Mouse (Mus musculus): ENCODE measurements around the gene Gm20388. TPM values are rescaled to one million over a fixed set of nuclear protein-coding genes. Genes with fewer than 3 reads are reported as not detected.
A peak's percentile ranks its signal among the peaks of the same experiment; 100 is the strongest.

The Gm20388 gene
- total RNA-seq, 2 experiments from 2014 or later = 2.2 to 7.6 TPM

DNA sequence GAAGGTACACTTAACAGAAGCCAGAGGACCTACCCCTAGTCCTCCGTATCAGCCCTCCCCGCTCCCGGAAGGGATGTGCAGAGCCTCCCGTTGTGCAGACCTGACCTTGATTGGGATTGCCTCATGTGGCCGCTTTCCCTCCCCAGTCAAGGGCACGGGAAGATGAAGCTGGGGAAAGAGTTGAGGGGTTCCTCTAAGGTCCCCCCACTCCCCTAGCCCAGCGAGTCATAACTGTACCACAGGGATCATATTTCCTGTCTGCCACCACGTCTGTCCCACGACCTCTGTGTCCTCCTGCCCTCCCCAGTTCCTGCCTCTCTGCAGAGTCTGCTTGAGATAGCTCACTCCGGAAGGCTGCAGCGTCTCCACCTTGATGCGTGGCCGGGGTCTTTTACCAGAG is 12.7 kb upstream of the Gm20388 start:
- DNase-seq (ENCODE audit: low spot score in 2 of 2) = no peak
- Histone ChIP-seq H3K4me3 (no peak overlapping the region), H3K27ac (no peak overlapping the region)
- TF ChIP-seq CTCF (conservative IDR thresholded peaks at IDR 0.05) = no peak

DNA sequence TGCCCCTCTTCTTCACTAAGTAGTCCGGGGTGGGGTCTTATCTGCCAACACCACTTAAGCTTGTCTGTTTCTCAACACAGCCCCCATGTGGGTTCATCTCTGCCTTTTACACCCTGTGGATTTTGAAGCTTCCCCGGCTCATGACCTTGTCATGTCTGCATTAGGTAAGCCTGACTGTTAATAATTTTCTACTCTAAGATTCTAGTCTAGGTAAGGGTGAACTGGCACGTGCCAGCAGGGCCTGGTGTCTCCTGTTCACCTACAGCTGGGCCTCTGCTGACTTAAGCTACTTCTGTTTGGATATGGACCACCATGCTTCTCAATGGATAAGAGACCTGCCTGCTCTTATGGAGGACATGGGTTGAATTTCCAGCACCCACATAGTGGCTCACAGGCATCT is 9.3 kb upstream of the Gm20388 start:
- H3K4me3 ChIP-seq = no peak overlapping the region
- no peak for TF ChIP-seq CTCF (conservative IDR thresholded peaks at IDR 0.05)
- DNase-seq (ENCODE audit: low spot score in 2 of 2) = no peak
- H3K27ac ChIP-seq = no peak overlapping the region

DNA sequence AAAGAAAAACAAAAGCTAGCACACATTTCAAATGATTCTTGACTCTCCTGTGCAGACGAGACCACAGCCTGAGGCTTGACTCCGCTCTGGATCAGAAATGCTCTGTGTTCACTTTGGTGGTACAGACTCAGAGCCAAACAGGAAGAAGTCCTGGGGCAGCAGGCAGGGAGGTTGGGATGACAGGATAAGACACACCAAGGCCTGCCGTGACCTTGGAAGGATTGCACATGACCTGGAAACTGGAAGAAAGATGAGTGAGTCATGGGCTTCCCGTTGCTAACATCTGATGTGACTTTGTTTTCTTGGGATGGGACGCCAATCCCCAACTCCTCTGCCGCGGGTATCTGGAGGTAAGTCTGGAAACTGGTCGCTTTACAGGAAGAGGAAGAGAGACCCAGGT is 8.7 kb upstream of the Gm20388 start:
- no peak for DNase-seq (ENCODE audit: low spot score in 2 of 2)
- TF ChIP-seq CTCF (conservative IDR thresholded peaks at IDR 0.05) = no peak
- H3K27ac ChIP-seq = no peak overlapping the region
- H3K4me3 ChIP-seq = no peak overlapping the region

DNA sequence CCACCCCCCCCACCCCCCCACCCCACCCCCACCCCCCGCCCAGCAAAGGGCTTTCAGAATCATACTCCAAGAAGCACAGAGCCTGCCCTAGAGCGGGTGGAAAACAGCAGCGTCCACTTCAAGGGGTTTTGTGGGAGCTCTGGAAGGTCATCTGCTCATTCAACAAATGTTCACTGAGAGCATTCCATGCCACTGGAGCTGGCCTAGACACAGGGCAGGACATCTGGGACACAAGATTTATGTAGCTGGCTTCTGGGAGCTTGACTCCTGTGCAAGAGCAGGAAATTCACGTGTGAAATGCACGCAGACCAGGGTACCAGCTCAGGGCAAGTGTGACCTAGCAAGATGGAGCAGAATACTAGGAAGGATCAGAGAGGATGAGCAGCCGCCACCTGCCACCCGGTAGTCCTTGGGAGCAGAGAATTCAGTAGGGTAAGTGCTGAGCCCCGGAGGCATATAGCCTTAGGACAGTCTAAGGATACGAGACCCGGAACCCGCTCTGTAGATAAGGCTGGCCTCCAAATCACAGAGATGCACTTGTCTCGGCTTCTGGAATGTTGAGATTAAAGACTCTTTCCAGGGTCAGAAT is 6.2 kb upstream of the Gm20388 start:
- H3K4me3 ChIP-seq = no peak overlapping the region
- no peak for DNase-seq (ENCODE audit: low spot score in 2 of 2)
- no peak overlapping the region for H3K27ac ChIP-seq
- TF ChIP-seq CTCF (conservative IDR thresholded peaks at IDR 0.05) = no peak

DNA sequence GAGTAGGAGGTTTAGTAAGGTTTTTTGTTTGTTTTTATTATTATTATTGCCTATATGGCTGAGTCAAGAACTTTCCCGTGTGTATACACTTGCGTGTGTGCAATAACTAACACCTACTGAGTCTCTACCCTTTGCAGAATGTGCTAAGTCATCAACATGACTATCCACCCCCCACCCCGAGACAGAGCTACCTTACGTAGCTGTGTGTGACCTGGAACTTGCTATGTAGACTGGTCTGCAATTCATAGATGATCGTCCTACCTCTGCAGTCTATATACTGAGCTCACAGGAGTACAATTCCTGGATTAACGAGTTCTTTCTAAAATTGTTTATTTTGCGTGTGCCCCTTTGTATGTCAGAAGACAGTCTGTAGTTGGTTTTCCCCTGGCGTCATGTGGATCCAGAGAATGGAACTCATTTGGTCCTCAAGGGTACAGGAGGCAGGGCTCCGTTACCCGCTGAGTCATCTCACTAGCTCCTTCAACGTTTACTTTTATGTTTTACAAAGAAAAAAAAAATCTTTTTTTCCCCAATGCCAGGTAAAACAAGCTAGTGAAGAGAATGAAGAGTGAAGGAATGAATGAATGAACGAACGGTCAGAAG is 596 bp upstream of the Gm20388 start, which contains the start of gene Usp10:
Gene Usp10, plus strand, starts transcription at position 417 of the 603 bp plus-strand sequence.
- peak within 1 kb of the TSS; percentile 76 for H3K4me3 ChIP-seq

DNA sequence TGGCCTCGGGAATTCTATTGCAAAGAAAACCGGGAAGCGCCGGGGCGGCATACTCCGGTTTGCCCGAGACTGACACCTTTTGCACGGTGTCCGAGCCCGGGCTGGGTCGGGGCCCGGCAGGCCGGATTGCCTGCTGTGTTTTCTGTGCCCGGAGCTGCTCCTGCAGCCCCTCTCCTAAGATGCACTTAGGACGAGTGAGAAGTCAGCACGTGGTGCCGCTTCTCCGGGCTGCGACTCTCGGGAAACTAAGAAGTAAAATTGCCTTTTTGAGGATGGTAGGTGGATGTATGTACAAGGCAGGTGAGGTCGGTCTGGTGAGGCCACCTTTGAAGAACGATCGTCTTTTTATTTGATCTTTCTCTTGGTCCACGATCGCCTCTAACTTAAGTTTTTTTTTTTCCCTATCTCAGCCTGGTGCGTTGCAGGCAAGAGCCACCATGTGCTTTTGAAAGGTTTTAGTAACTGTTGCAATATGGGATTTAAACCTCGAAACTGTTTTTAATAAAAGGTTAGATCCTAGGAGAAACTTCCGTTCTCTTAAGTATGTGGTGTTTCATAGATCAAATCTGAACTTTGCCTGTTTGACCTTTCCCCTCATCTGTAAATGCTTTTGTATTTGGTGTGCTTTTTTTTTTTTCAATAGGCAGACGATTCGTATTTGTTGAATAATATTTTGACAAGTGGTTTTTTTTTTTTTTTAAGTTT is 769 bp downstream of the Gm20388 start:
- no peak for TF ChIP-seq CTCF (conservative IDR thresholded peaks at IDR 0.05)
- DNase-seq (ENCODE audit: low spot score in 2 of 2) = no peak
- peak overlapping the region; percentile 76 for H3K4me3 ChIP-seq
- peak overlapping the region; percentile 96 for H3K27ac ChIP-seq

More for the DNA sequence above, 596 bp upstream of the Gm20388 start, which contains the start of gene Usp10:
- no peak for TF ChIP-seq CTCF (conservative IDR thresholded peaks at IDR 0.05)
- no peak for DNase-seq (ENCODE audit: low spot score in 2 of 2)
- H3K27ac ChIP-seq = peak within 1 kb of the TSS; percentile 96

DNA sequence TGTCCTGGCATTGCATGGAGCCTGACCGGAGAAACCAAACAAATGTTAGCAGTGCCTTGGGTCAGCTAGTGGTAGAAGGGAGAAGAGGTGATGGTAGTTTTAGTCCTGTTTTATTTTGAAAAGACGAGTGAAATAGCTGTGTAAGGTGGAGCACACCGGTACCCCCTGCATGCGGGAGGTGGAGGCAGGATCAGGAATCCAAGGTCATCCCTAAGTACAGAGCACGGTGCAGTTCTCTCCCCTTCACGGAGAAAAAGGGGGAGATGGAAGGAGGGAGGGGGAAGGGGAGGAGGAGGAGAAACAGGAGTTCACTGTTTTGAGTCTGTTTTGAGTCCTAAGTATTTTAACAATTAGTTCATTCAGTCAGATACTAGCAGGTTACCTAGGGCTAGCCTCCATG is 2.0 kb downstream of the Gm20388 start:
- TF ChIP-seq CTCF (conservative IDR thresholded peaks at IDR 0.05) = no peak
- no peak for DNase-seq (ENCODE audit: low spot score in 2 of 2)
- Histone ChIP-seq H3K27ac (no peak overlapping the region), H3K4me3 (no peak overlapping the region; the same call in 1 of the 2 replicates)

DNA sequence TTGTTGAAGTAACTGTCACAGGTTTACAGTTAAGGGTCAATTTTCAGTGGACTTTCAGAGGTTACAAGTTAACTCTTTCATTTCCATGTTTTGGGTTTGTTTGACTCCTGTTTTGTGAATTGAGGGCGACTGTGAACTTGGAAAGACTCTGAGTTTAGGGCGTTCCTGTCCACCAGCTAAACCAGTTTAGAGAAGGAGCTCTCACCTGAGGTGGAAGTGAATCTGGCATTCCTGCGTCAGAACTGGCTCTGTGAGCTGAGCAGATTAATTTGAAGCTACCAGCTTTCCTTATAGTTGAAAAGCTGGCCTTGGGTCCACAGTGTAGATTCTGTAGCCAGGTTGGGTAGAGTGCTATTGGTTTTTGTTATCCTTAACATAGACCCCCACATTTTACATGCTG is 2.5 kb downstream of the Gm20388 start:
- no peak for DNase-seq (ENCODE audit: low spot score in 2 of 2)

DNA sequence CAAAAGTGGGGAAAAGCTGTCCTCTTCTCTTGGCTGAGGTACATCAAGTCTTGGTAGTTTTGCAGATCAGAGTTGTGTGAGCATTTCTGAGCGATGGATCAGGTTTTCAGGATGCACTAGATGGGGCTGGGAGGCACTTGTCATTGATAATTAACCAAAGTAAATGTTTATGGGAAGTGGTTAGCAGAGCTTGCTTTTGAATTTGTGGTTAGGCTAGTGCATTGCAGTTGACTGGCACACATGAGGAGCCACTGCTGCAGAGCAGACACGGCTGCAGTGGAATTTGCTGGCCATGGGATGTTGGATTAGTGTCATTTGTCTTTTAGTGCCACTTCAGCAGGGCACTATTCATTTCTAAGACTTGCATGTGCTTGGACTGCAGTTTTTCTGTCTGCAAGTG is 3.5 kb downstream of the Gm20388 start:
- no peak for DNase-seq (ENCODE audit: low spot score in 2 of 2)
- H3K4me3 ChIP-seq = no peak overlapping the region
- TF ChIP-seq CTCF (conservative IDR thresholded peaks at IDR 0.05) = no peak
- H3K27ac ChIP-seq = no peak overlapping the region

More for the DNA sequence above, 2.5 kb downstream of the Gm20388 start:
- Histone ChIP-seq H3K4me3 (no peak overlapping the region; the same call in 1 of the 2 replicates), H3K27ac (no peak overlapping the region)
- no peak for TF ChIP-seq CTCF (conservative IDR thresholded peaks at IDR 0.05)

DNA sequence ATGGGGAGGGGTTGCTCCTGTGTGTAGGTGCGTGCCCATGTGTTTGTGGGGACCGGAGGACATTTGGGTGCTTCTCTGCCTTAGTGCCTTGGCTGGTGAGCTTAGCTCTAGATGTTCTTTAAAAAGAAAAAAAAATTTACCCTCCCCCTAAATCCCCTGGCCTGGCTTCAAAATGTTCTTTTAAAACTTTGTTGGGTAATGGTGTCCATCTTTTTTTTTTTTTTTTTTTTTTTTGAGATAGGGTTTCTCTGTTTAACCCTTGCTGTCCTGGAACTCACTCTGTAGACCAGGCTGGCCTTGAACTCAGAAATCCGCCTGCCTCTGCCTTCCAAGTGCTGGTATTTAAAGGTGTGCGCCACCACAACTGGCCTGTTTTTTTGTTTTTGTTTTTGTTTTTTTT is 4.7 kb downstream of the Gm20388 start:
- DNase-seq (ENCODE audit: low spot score in 2 of 2) = no peak
- no peak overlapping the region for H3K4me3 ChIP-seq
- H3K27ac ChIP-seq = no peak overlapping the region
- no peak for TF ChIP-seq CTCF (conservative IDR thresholded peaks at IDR 0.05)

DNA sequence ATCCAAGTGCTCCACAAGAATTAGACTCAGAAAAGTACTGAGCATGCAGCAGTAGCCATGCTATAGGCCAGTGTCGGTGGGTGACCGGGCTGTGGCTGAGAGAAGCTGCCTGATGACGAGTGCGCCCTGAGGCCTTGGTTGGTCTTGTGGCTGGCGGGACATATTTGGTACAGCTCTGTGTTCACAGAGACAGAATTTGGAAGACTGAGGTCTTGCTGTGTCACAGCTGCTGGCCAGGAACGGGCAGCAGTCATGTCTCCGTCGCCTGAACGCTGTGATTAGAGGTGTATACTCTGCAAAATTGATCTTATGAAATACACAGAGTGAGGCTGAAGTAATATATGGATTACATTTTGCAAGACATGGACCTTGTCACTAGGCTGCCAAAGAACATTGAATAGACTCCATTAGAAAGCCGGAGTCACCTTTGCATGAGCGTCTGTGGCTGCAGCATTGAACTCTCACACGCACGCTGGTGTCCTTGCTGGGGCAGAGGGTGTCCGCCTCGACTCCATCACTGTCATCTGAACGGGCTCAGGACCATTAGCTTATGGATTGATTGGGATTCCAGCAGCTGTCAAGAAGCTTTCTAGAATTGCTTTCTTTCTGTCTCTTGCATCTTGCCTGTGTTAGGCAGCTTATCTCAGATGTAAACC is 5.7 kb downstream of the Gm20388 start:
- no peak overlapping the region for H3K4me3 ChIP-seq
- no peak overlapping the region for H3K27ac ChIP-seq
- no peak for TF ChIP-seq CTCF (conservative IDR thresholded peaks at IDR 0.05)
- no peak for DNase-seq (ENCODE audit: low spot score in 2 of 2)

DNA sequence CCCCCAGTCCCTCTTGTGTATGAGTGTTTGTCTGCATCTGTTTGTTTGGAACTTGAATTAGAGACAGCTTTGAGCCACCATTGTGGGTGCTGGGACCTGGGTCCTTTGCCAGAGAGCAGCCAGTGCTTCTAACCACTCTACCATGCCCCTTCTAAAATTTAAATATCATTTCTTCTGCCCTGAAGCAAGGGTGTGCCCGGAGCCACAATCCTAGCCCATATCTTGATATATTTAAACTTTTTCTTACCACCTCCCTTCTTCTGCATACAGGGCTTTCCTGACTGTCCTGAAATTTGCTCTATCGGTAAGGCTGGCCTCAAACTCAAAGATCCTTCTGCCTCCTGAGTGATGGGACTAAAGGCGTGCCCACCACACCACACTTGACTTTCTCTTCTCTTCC is 6.8 kb downstream of the Gm20388 start:
- DNase-seq (ENCODE audit: low spot score in 2 of 2) = no peak
- H3K27ac ChIP-seq = no peak overlapping the region
- no peak overlapping the region for H3K4me3 ChIP-seq
- no peak for TF ChIP-seq CTCF (conservative IDR thresholded peaks at IDR 0.05)

DNA sequence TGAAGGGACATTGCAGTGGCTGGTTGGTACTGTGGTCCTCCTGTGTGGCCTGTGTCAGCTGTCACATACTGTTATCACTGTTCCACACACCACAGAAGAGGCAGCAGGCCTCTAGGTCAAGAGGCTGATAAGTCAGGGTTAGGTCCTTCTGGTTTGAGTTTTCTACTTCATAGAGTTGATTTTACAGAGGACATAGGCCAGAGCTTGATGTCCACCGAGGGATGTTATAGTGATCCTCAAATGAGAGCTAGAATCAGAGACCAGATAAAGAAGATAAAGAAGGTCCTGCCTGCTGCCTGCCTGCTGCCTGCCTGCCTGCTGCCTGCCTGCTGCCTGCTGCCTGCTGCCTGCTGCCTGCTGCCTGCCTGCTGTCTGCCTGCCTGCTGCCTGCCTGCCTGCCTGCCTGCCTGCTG is 7.5 kb downstream of the Gm20388 start:
- TF ChIP-seq CTCF (conservative IDR thresholded peaks at IDR 0.05) = no peak
- H3K4me3 ChIP-seq = no peak overlapping the region
- H3K27ac ChIP-seq = no peak overlapping the region
- no peak for DNase-seq (ENCODE audit: low spot score in 2 of 2)
